Mouse (Mus musculus) intestine, postnatal 0 days (tissue): ENCODE measurements at regions not wholly inside any gene's neighbourhood (a gene's known extent, or its start where the extent isn't known, plus 50 kb on each side); places are given as distances from the start of the nearest gene placed in this dataset.
A peak's percentile ranks its signal among the peaks of the same experiment; 100 is the strongest.

Experiments
- ATAC-seq: fragments of 200-750 bp; cut with Nextera tagmentation; 2 replicates; pipeline ENCODE4 v1.8.0; 2017; ENCODE audit warnings: mild to moderate bottlenecking, moderate TSS enrichment, moderate library complexity
- H3K27ac ChIP-seq: fragments of 300-500 bp; sonication (generic); 2 replicates; pipeline ENCODE4 v1.5.1; 2014; ENCODE audit warnings: mild to moderate bottlenecking, low read depth, low read length, moderate library complexity
- H3K27me3 ChIP-seq: fragments of 300-500 bp; sonication (generic); replicated peaks from 2 replicates; pipeline ENCODE4 v1.6.1; 2014; ENCODE audit warnings: low read length, mixed read lengths; ENCODE audit not compliant: control insufficient read depth, insufficient read depth
- H3K36me3 ChIP-seq: fragments of 300-500 bp; sonication (generic); 2 replicates; pipeline ENCODE4 v1.6.1; 2014; ENCODE audit warnings: mild to moderate bottlenecking, moderate library complexity; ENCODE audit not compliant: control insufficient read depth, insufficient read depth
- H3K4me1 ChIP-seq: fragments of 300-500 bp; sonication (generic); replicated peaks from 2 replicates; pipeline ENCODE4 v1.6.1; 2014; ENCODE audit warnings: antibody characterized with exemption, low read length, mixed read lengths; ENCODE audit not compliant: control insufficient read depth, insufficient read depth
- H3K4me2 ChIP-seq: fragments of 300-500 bp; sonication (generic); replicated peaks from 2 replicates; pipeline ENCODE4 v1.6.1; 2014; ENCODE audit warnings: low read depth, mild to moderate bottlenecking, moderate library complexity
- H3K4me3 ChIP-seq: fragments of 300-500 bp; sonication (generic); 2 replicates; pipeline ENCODE4 v1.5.1; 2014; ENCODE audit warnings: low read depth, low read length
- H3K9ac ChIP-seq: fragments of 300-500 bp; sonication (generic); 2 replicates; pipeline ENCODE4 v1.6.1; 2014; ENCODE audit warnings: mild to moderate bottlenecking, low read depth, low read length
- H3K9me3 ChIP-seq: fragments of 300-500 bp; sonication (generic); 2 replicates; pipeline ENCODE4 v1.6.1; 2016; ENCODE audit warnings: mixed run types; ENCODE audit not compliant: control insufficient read depth
- CTCF ChIP-seq: sonication (generic); IDR thresholded peaks from 2 replicates; pipeline ENCODE4 v1.5.1; 2016; ENCODE audit warnings: low read depth, mild to moderate bottlenecking, control low read depth, antibody characterized with exemption, moderate library complexity
- WGBS: fragments of 180-500 bp; shearing (Covaris S2); extraction: QIAGEN DNeasy Blood & Tissue Kit; methylation state at CpG from one replicate; pipeline ENCODE4 v1.1.7; 2014; 5-methylcytosine and 5-hydroxymethylcytosine counted together

GRCm38 (mm10) chr13:16574069-16574468 is 562.4 kb downstream of the Inhba start:
- no peak for TF ChIP-seq CTCF
- WGBS = 49% methylated on average over 4 of the region's 4 CpGs
- no peak overlapping the region for H3K27ac ChIP-seq
- H3K9me3 ChIP-seq = no peaks in the 10 kb centered on the region
- no peaks in the 10 kb centered on the region for H3K4me1 ChIP-seq
- no peaks in the 10 kb centered on the region for H3K27me3 ChIP-seq
- no peak for ATAC-seq
- no peak overlapping the region for H3K4me3 ChIP-seq
- H3K9ac ChIP-seq = no peak overlapping the region
- H3K36me3 ChIP-seq = no peaks in the 10 kb centered on the region
- H3K4me2 ChIP-seq = no peak overlapping the region

- no peaks in the 10 kb centered on the region for H3K9me3 ChIP-seq
- H3K9ac ChIP-seq = no peak overlapping the region
- H3K4me2 ChIP-seq = no peak overlapping the region
- TF ChIP-seq CTCF = no peak
- H3K27ac ChIP-seq = no peak overlapping the region
- no peaks in the 10 kb centered on the region for H3K36me3 ChIP-seq
- ATAC-seq = no peak
- H3K27me3 ChIP-seq = no peaks in the 10 kb centered on the region
- no peak overlapping the region for H3K4me3 ChIP-seq
- no peaks in the 10 kb centered on the region for H3K4me1 ChIP-seq
Measured at GRCm38 (mm10) chr13:16586286-16586685, 574.6 kb downstream of the Inhba start.

- ATAC-seq = no peak
- 96% methylated on average over 5 of the region's 5 CpGs for WGBS
Measured at GRCm38 (mm10) chr13:16619755-16620154, 608.1 kb downstream of the Inhba start.

GRCm38 (mm10) chr13:16626584-16626983 is 614.9 kb downstream of the Inhba start:
- 77% methylated on average over 4 of the region's 4 CpGs for WGBS
- no peak overlapping the region for H3K4me2 ChIP-seq
- H3K9ac ChIP-seq = no peak overlapping the region
- H3K36me3 ChIP-seq = no peaks in the 10 kb centered on the region
- H3K4me1 ChIP-seq = no peaks in the 10 kb centered on the region
- no peaks in the 10 kb centered on the region for H3K9me3 ChIP-seq
- H3K27me3 ChIP-seq = no peaks in the 10 kb centered on the region
- no peak overlapping the region for H3K4me3 ChIP-seq
- TF ChIP-seq CTCF = no peak
- H3K27ac ChIP-seq = no peak overlapping the region
- no peak for ATAC-seq

More at GRCm38 (mm10) chr13:16619755-16620154, 608.1 kb downstream of the Inhba start:
- Histone ChIP-seq H3K9ac (no peak overlapping the region), H3K36me3 (no peaks in the 10 kb centered on the region), H3K4me1 (no peaks in the 10 kb centered on the region), H3K9me3 (no peaks in the 10 kb centered on the region), H3K27me3 (no peaks in the 10 kb centered on the region), H3K27ac (no peak overlapping the region), H3K4me3 (no peak overlapping the region), H3K4me2 (no peak overlapping the region)
- TF ChIP-seq CTCF = no peak

- no peak overlapping the region for H3K27ac ChIP-seq
- H3K4me2 ChIP-seq = no peak overlapping the region
- peak; percentile 77 for ATAC-seq
- no peak overlapping the region for H3K9ac ChIP-seq
- no peaks in the 10 kb centered on the region for H3K4me1 ChIP-seq
- no peaks in the 10 kb centered on the region for H3K9me3 ChIP-seq
- no peaks in the 10 kb centered on the region for H3K36me3 ChIP-seq
- no peak for TF ChIP-seq CTCF
- 27% methylated on average over 5 of the region's 5 CpGs for WGBS
- H3K4me3 ChIP-seq = no peak overlapping the region
- H3K27me3 ChIP-seq = no peaks in the 10 kb centered on the region
Measured at GRCm38 (mm10) chr13:16633445-16634092, 621.9 kb downstream of the Inhba start.

- H3K27ac ChIP-seq = no peak overlapping the region
- H3K4me1 ChIP-seq = no peaks in the 10 kb centered on the region
- H3K36me3 ChIP-seq = no peaks in the 10 kb centered on the region
- 85% methylated on average over 2 of the region's 2 CpGs for WGBS
- H3K27me3 ChIP-seq = no peaks in the 10 kb centered on the region
- H3K9ac ChIP-seq = no peak overlapping the region
- no peaks in the 10 kb centered on the region for H3K9me3 ChIP-seq
- H3K4me3 ChIP-seq = no peak overlapping the region
- H3K4me2 ChIP-seq = no peak overlapping the region
- ATAC-seq = no peak
- TF ChIP-seq CTCF = no peak
Measured at GRCm38 (mm10) chr13:16636251-16636650, 624.6 kb downstream of the Inhba start.
